Mouse (Mus musculus) heart, embryonic 14.5 days (tissue): ENCODE data around the gene Frrs1. TPM values are rescaled to one million over a fixed set of nuclear protein-coding genes. Genes with fewer than 3 reads are reported as not detected.
A peak's percentile ranks its signal among the peaks of the same experiment; 100 is the strongest.

Experiments used
- ATAC-seq: fragments of 200-750 bp; cut with Nextera tagmentation; 2 replicates; pipeline ENCODE4 v1.8.0; 2017; ENCODE audit warnings: low read depth, moderate TSS enrichment; ENCODE audit not compliant: insufficient number of reproducible peaks, insufficient read depth, low FRiP score
- H3K27ac ChIP-seq, 2 experiments: fragments of 200-500 bp in 1 of 2; fragments of 300-500 bp in 1 of 2; sonication (generic) in 1 of 2; replicated peaks in 1 of 2; 2 replicates each; pipeline ENCODE4 v1.5.1; 2012 to 2014; ENCODE audit warnings: low read depth in 2 of 2, low read length in 2 of 2, control low read depth in 1 of 2, mild to moderate bottlenecking in 1 of 2, mixed read lengths in 1 of 2; ENCODE audit not compliant: control insufficient read depth in 1 of 2, insufficient read depth in 1 of 2
- H3K27me3 ChIP-seq: fragments of 300-500 bp; sonication (generic); 2 replicates; pipeline ENCODE4 v1.6.1; 2014; ENCODE audit warnings: mild to moderate bottlenecking, low read length, control low read depth; ENCODE audit not compliant: control insufficient read depth, insufficient read depth
- H3K36me3 ChIP-seq: fragments of 300-500 bp; sonication (generic); 2 replicates; pipeline ENCODE4 v1.6.1; 2014; ENCODE audit warnings: mild to moderate bottlenecking, control low read depth, low read length, mixed read lengths; ENCODE audit not compliant: control insufficient read depth, insufficient read depth
- H3K4me1 ChIP-seq, 2 experiments: fragments of 200-500 bp in 1 of 2; fragments of 300-500 bp in 1 of 2; sonication (generic) in 1 of 2; 2 replicates each; pipeline ENCODE4 v1.6.1; 2012 to 2014; ENCODE audit warnings: low read length in 2 of 2, control low read depth in 1 of 2, mixed read lengths in 1 of 2; ENCODE audit not compliant: control insufficient read depth in 2 of 2, insufficient read depth in 2 of 2
- H3K4me2 ChIP-seq: fragments of 300-500 bp; sonication (generic); 2 replicates; pipeline ENCODE4 v1.6.1; 2014; ENCODE audit warnings: mild to moderate bottlenecking, low read length
- H3K4me3 ChIP-seq, 2 experiments: fragments of 200-500 bp in 1 of 2; fragments of 300-500 bp in 1 of 2; sonication (generic) in 1 of 2; 2 replicates each; pipeline ENCODE4 v1.5.1; 2012 to 2014; ENCODE audit warnings: low read length in 2 of 2, mild to moderate bottlenecking in 2 of 2, control low read depth in 1 of 2, low read depth in 1 of 2, moderate library complexity in 1 of 2; ENCODE audit not compliant: control insufficient read depth in 1 of 2, insufficient read depth in 1 of 2
- H3K9ac ChIP-seq: fragments of 300-500 bp; sonication (generic); 2 replicates; pipeline ENCODE4 v1.6.1; 2014; ENCODE audit warnings: mild to moderate bottlenecking, low read length
- H3K9me3 ChIP-seq: fragments of 300-500 bp; sonication (generic); 2 replicates; pipeline ENCODE4 v1.6.1; 2016; ENCODE audit warnings: low read length, control low read depth; ENCODE audit not compliant: control insufficient read depth
- WGBS: fragments of 180-500 bp; shearing (Covaris S2); extraction: QIAGEN DNeasy Blood & Tissue Kit; methylation state at CpG from one replicate; pipeline ENCODE4 v1.1.7; 2014; 5-methylcytosine and 5-hydroxymethylcytosine counted together
- polyA plus RNA-seq: library from polyadenylated mRNA; unstranded; fragments of >200 nt; fragmentation: Nextera tagmentation; extraction: Ambion mirVana; gene quantifications from 2 replicates; pipeline ENCODE4 v1.2.1, GENCODE M21; 2014

Gene Frrs1
- polyA plus RNA-seq, 1 experiment from 2014 or later = 24.7 TPM

DNA sequence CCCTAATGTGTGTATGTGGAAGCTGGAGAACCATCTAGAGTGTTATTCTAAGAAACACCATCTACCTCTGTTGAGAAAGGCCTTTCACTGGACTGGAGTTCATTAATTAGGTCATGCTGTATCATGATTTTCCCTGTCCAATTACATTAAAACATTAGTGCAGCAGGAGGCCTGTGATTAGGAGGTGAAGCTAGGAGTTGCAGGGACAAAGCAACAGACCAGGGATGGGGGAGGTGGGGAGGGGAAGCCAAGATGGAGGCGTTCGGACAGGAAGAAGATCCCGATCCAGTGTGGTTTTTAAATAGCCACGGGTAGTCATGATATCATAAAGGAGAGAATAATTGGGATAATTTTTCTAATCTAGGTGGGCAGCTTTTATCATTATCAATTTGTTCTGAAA lies 57.8 kb downstream of the Frrs1 start:
- H3K4me1 ChIP-seq = peaks cover 3 to 11% of the 10 kb centered on the region in 2 experiments
- no peaks in the 10 kb centered on the region for H3K27me3 ChIP-seq
- H3K4me3 ChIP-seq = no peak overlapping the region
- H3K27ac ChIP-seq = no peak overlapping the region
- ATAC-seq = no peak
- no peak overlapping the region for H3K9ac ChIP-seq
- 95% methylated on average over 4 of the region's 4 CpGs for WGBS
- no peak overlapping the region for H3K4me2 ChIP-seq
- H3K9me3 ChIP-seq = no peaks in the 10 kb centered on the region
- 0 out of 2 replicates have a peak, but pooled peaks cover 6% of the 10 kb centered on the region for H3K36me3 ChIP-seq

DNA sequence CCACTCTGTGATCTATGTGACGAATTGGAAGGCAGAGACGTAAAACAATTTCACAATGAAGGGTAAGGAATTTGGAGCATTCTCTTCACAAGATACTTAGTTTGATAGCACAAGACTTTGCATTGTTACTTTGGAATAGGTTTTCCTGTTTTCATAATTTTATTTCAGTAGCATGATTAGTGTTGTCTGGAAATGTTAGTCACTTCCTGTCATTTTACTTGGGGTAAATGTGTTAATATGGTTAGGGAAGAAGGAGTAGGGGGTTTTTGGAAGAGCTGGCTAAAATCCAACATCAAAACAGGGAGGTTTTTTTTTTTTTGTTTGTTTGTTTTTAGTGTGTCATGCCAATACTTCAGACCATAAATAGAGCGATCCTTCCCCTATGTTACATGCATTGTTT lies 62.3 kb downstream of the Frrs1 start:
- H3K9me3 ChIP-seq = no peaks in the 10 kb centered on the region
- H3K27ac ChIP-seq = no peak overlapping the region
- no peak overlapping the region for H3K4me2 ChIP-seq
- WGBS = 76% methylated on average over 3 of the region's 3 CpGs
- no peaks in the 10 kb centered on the region for H3K4me1 ChIP-seq
- no peaks in the 10 kb centered on the region for H3K27me3 ChIP-seq
- no peak overlapping the region for H3K4me3 ChIP-seq
- no peak overlapping the region for H3K9ac ChIP-seq
- peaks cover 17% of the 10 kb centered on the region for H3K36me3 ChIP-seq
- ATAC-seq = no peak

DNA sequence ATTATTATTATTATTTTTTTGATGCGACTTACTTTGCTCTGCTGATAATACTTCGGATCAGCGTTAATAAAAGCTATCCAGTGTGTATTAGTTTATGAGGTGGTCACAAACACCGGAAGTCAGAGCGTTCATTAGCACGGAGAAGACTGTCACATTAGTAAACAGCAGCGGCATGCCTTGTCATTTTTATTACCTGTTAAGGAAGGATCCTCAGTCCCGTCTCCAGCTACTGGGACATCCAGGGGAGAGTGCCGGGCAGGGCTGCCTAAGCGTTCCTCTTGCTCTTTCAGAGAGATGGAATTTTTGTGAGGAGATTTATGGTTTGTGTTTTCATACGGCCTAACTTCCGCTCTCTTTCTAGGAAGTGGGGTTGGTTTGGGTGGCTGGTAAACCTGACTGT lies 63.8 kb downstream of the Frrs1 start:
- ATAC-seq = no peak
- Histone ChIP-seq H3K4me2 (no peak overlapping the region), H3K27me3 (no peaks in the 10 kb centered on the region), H3K9ac (no peak overlapping the region), H3K9me3 (no peaks in the 10 kb centered on the region), H3K4me3 (no peak overlapping the region), H3K36me3 (peaks cover 20% of the 10 kb centered on the region), H3K27ac (no peak overlapping the region), H3K4me1 (no peaks in the 10 kb centered on the region)
- WGBS = 87% methylated on average over 12 of the region's 12 CpGs

DNA sequence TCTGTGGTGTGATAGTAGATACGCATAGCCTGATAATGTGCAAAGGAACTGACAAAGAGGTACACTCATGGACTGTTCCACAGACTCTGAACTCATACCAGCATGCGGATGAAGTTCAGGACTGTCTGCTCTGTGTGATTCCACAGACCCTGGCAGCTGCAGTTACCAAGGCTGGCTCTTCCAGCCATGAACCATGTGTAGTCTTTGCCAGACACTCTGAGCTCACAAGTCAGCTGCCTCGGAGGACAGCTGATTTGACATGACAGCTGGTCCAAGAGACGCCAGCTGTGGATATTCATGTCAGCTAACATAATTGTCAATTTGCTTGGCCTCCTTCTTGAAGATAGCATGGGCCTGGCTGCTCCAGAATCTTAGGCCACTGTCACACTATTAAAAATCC lies 69.7 kb downstream of the Frrs1 start:
- 0 out of 2 replicates have a peak, but pooled peaks have one; percentile 50 for ATAC-seq

DNA sequence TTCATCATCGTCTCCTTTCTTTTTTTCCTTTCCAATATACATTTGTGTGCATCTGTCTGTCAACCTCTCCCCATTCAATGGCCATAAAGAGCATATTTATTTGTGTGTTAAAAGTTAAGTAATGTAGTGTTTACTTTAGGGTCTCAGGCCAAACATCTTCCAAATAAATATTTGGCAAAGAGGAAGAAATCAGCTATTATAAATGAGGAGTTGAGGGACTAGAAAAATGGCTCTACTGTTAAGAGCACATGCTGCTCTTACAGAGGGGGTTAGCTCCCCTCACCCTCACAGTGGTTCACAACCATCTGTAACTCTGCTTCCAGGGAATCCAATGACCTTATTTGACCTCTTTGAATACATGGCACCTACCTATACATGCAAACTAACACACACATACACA lies 73.9 kb downstream of the Frrs1 start:
- 83% methylated on average over 1 of the region's 1 CpGs for WGBS
- no peak overlapping the region for H3K9ac ChIP-seq
- H3K27me3 ChIP-seq = no peaks in the 10 kb centered on the region
- H3K4me2 ChIP-seq = no peak overlapping the region
- H3K27ac ChIP-seq = no peak overlapping the region
- H3K4me3 ChIP-seq = no peak overlapping the region
- no peak for ATAC-seq
- 0 out of 2 replicates have a peak, but pooled peaks cover 3% of the 10 kb centered on the region for H3K36me3 ChIP-seq
- no peaks in the 10 kb centered on the region for H3K9me3 ChIP-seq
- H3K4me1 ChIP-seq = peaks cover 0 to 3% of the 10 kb centered on the region in 2 experiments; a peak in 2 of 4 replicates

More for the DNA sequence above, 69.7 kb downstream of the Frrs1 start:
- no peaks in the 10 kb centered on the region for H3K9me3 ChIP-seq
- no peak overlapping the region for H3K9ac ChIP-seq
- H3K4me2 ChIP-seq = no peak overlapping the region
- no peak overlapping the region for H3K27ac ChIP-seq
- 59% methylated on average over 4 of the region's 4 CpGs for WGBS
- H3K4me3 ChIP-seq = no peak overlapping the region
- peaks cover 0 to 3% of the 10 kb centered on the region in 2 experiments; a peak in 2 of 4 replicates for H3K4me1 ChIP-seq
- H3K27me3 ChIP-seq = no peaks in the 10 kb centered on the region
- H3K36me3 ChIP-seq = 0 out of 2 replicates have a peak, but pooled peaks cover 8% of the 10 kb centered on the region

DNA sequence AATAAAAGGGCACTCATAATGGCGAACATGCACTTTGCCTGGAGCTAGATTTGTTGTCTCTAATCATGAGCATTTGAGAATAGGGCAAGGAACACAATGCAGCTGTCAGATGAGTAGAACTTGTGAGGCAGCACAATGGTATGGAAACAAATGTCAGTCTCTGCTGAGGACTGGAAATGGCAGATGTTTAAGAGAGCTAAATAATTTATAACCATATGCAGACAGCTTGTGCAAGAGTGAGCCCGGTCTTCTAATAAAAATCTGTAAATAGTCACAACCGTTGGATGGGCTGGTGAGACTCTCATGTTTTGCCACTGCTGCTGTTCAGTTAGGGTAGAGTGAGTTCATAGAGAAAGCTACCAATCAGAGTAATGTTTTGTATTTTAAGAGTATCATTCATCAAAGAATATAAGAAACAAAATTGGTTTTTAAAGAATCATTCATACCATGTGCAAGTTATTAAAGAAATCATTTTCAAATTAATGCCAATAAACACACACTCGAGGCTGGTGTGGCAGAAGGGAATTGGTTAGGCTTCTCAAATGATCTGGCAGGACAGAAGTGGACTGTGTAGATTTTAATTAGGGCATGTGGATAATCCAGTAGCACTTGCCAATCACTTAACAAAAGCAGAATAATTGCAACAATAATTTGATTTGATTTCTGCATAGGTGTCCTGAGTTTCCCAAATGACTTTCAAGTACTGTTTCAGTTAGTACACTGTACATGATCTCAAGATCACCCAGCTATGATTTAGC lies 77.8 kb downstream of the Frrs1 start:
- H3K27ac ChIP-seq = no peak overlapping the region
- H3K27me3 ChIP-seq = no peaks in the 10 kb centered on the region
- 0 out of 2 replicates have a peak, but pooled peaks cover 3% of the 10 kb centered on the region for H3K36me3 ChIP-seq
- H3K9ac ChIP-seq = no peak overlapping the region
- no peak for ATAC-seq
- no peak overlapping the region for H3K4me3 ChIP-seq
- no peaks in the 10 kb centered on the region for H3K9me3 ChIP-seq
- 83% methylated on average over 4 of the region's 4 CpGs for WGBS
- no peak overlapping the region for H3K4me2 ChIP-seq
- H3K4me1 ChIP-seq = peaks cover 2 to 17% of the 10 kb centered on the region in 2 experiments; a peak in 2 of 4 replicates

DNA sequence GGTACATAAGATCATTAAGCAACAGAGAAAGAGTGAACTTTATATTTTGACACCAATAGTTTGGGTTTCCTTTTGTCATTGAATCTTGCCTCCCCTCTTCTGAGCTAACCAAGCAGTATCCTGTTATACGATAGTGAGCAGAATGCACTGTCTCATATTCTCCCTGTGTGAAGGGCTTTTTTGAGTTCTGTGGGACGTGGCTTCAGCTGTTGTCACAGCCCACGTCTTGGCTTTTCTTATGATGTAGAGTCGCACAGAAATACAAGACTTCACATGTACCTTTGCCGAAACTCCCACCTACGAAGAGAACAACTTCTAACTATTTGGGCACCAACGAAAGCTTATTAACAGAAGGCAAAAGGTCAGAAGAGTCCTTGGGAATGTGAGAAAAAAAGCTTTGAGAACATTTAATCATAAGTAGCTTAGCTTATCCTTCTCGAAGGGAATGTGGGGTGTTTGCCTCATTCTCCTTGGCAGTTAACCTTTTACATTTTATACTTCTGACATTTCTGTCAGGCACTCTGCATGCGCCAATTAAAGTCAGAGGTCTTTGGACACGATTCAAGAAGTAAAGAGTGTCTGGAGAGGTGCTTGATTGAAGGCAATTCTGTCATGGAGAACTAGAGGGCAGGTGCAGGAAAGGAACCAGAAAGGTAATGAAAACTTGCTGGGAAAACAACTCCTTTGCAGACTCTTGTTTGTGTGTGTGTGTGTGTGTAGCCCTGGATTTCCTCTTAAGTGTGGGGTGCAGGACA lies 81.7 kb downstream of the Frrs1 start:
- ATAC-seq = no peak

More for the DNA sequence above, 81.7 kb downstream of the Frrs1 start:
- no peak overlapping the region for H3K9ac ChIP-seq
- WGBS = 61% methylated on average over 10 of the region's 10 CpGs
- H3K27ac ChIP-seq = peak overlapping the region; percentile 47 to 58
- H3K4me1 ChIP-seq = peaks cover 19 to 43% of the 10 kb centered on the region in 2 experiments
- H3K4me3 ChIP-seq = no peak overlapping the region
- H3K4me2 ChIP-seq = no peak overlapping the region
- H3K36me3 ChIP-seq = 0 out of 2 replicates have a peak, but pooled peaks cover 3% of the 10 kb centered on the region
- H3K27me3 ChIP-seq = no peaks in the 10 kb centered on the region
- no peaks in the 10 kb centered on the region for H3K9me3 ChIP-seq
